Mouse (Mus musculus) CH12.LX (cell line): ENCODE data around the gene Ilf2. TPM values are rescaled to one million over a fixed set of nuclear protein-coding genes. Genes with fewer than 3 reads are reported as not detected.

Experiments
- DNase-seq: peaks from one replicate; pipeline ENCODE4 v3.0.0-alpha.2; 2013; ENCODE audit errors: extremely low read depth
- H3K27ac ChIP-seq: 2 replicates; pipeline ENCODE4 v1.5.1; 2012; ENCODE audit warnings: low read depth, mild to moderate bottlenecking, control low read depth, moderate library complexity; ENCODE audit not compliant: insufficient read depth
- H3K27me3 ChIP-seq: replicated peaks from 2 replicates; pipeline ENCODE3; 2012; ENCODE audit warnings: inconsistent platforms
- H3K36me3 ChIP-seq, 2 experiments: replicated peaks in 1 of 2; 2 replicates each; pipeline versions ENCODE3 to v1.6.1; 2012; ENCODE audit warnings: inconsistent platforms in 1 of 2, low read length in 1 of 2, mild to moderate bottlenecking in 1 of 2, mixed read lengths in 1 of 2, moderate library complexity in 1 of 2; ENCODE audit not compliant: control insufficient read depth in 1 of 2, insufficient read depth in 1 of 2
- H3K4me1 ChIP-seq, 2 experiments: 2 replicates each; pipeline ENCODE4 v1.6.1; 2012; ENCODE audit warnings: inconsistent platforms in 1 of 2, moderate library complexity in 1 of 2; ENCODE audit not compliant: insufficient read depth in 2 of 2, control insufficient read depth in 1 of 2
- H3K4me2 ChIP-seq: 2 replicates; pipeline ENCODE4 v1.6.1; 2012; ENCODE audit warnings: low read depth, mild to moderate bottlenecking, control low read depth; ENCODE audit not compliant: poor library complexity, insufficient read depth, severe bottlenecking
- H3K4me3 ChIP-seq, 3 experiments: fragments of 150-350 bp in 1 of 3; sonication (generic) in 1 of 3; replicated peaks in 1 of 3; 2 replicates each; pipeline versions ENCODE3 to v1.5.1; 2011 to 2012; ENCODE audit warnings: low read depth in 2 of 3, low read length in 2 of 3, mild to moderate bottlenecking in 2 of 3, moderate library complexity in 2 of 3, control low read depth in 1 of 3, improper control_type of control experiment in 1 of 3, inconsistent platforms in 1 of 3, mixed read lengths in 1 of 3; ENCODE audit not compliant: poor library complexity in 1 of 3
- H3K79me2 ChIP-seq: replicated peaks from 2 replicates; pipeline ENCODE4 v1.6.1; 2012; ENCODE audit warnings: mild to moderate bottlenecking, moderate library complexity; ENCODE audit not compliant: control insufficient read depth, poor library complexity, insufficient read depth, severe bottlenecking; ENCODE audit errors: extremely low read depth
- H3K9ac ChIP-seq: 2 replicates; pipeline ENCODE4 v1.6.1; 2012; ENCODE audit warnings: low read depth, mild to moderate bottlenecking, control low read depth, moderate library complexity; ENCODE audit not compliant: insufficient read depth
- H3K9me3 ChIP-seq: replicated peaks from 2 replicates; pipeline ENCODE3; 2012; ENCODE audit warnings: low read length, inconsistent platforms, mixed read lengths
- BHLHE40 ChIP-seq: IDR thresholded peaks from 2 replicates; pipeline ENCODE4 v1.6.1; 2011; ENCODE audit warnings: mild to moderate bottlenecking, low read depth, low read length, improper control_type of control experiment
- CHD1 ChIP-seq: IDR thresholded peaks from 2 replicates; pipeline ENCODE4 v1.6.1; 2012; ENCODE audit warnings: low read depth, low read length, improper control_type of control experiment, inconsistent platforms
- CTCF ChIP-seq, 2 experiments: IDR thresholded peaks in 1 of 2; conservative IDR thresholded peaks in 1 of 2; 2 replicates each; pipeline ENCODE4 v1.5.1; 2011 to 2012; ENCODE audit warnings: low read depth in 2 of 2, low read length in 2 of 2, improper control_type of control experiment in 1 of 2, inconsistent platforms in 1 of 2, mild to moderate bottlenecking in 1 of 2, moderate library complexity in 1 of 2
- ETS1 ChIP-seq: conservative IDR thresholded peaks from 2 replicates; pipeline ENCODE4 v1.6.1; 2012; ENCODE audit warnings: low read depth, mild to moderate bottlenecking, inconsistent platforms, low read length, improper control_type of control experiment, moderate library complexity
- HCFC1 ChIP-seq: IDR thresholded peaks from 2 replicates; pipeline ENCODE4 v1.6.1; 2012; ENCODE audit warnings: low read depth, mild to moderate bottlenecking, inconsistent platforms, low read length, improper control_type of control experiment
- JUN ChIP-seq: IDR thresholded peaks from 2 replicates; pipeline ENCODE4 v1.6.1; 2011; ENCODE audit warnings: low read depth, mild to moderate bottlenecking, low read length, improper control_type of control experiment, moderate library complexity; ENCODE audit not compliant: insufficient read depth
- JUND ChIP-seq: conservative IDR thresholded peaks from 2 replicates; pipeline ENCODE4 v1.6.1; 2011; ENCODE audit warnings: low read depth, low read length, improper control_type of control experiment
- MAX ChIP-seq: IDR thresholded peaks from 2 replicates; pipeline ENCODE4 v1.6.1; 2011; ENCODE audit warnings: low read length, improper control_type of control experiment
- MYC ChIP-seq: IDR thresholded peaks from 2 replicates; pipeline ENCODE4 v1.6.1; 2011; ENCODE audit warnings: low read depth, mild to moderate bottlenecking, improper control_type of control experiment, low read length
- NRF1 ChIP-seq: IDR thresholded peaks from 2 replicates; pipeline ENCODE4 v1.6.1; 2014; ENCODE audit warnings: low read depth, mild to moderate bottlenecking, inconsistent platforms, low read length, improper control_type of control experiment, moderate library complexity
- POLR2A ChIP-seq: IDR thresholded peaks from 2 replicates; pipeline ENCODE4 v1.6.1; 2011; ENCODE audit warnings: low read depth, mild to moderate bottlenecking, improper control_type of control experiment, low read length
- POLR2AphosphoS2 ChIP-seq: IDR thresholded peaks from 2 replicates; pipeline ENCODE4 v1.6.1; 2011; ENCODE audit warnings: low read depth, low read length, improper control_type of control experiment
- RAD21 ChIP-seq: IDR thresholded peaks from 2 replicates; pipeline ENCODE4 v1.6.1; 2011; ENCODE audit warnings: low read depth, mild to moderate bottlenecking, low read length, improper control_type of control experiment, moderate library complexity
- SMC3 ChIP-seq: IDR thresholded peaks from 2 replicates; pipeline ENCODE4 v1.6.1; 2011; ENCODE audit warnings: low read depth, low read length, improper control_type of control experiment
- TBP ChIP-seq: conservative IDR thresholded peaks from 2 replicates; pipeline ENCODE4 v1.6.1; 2011; ENCODE audit warnings: low read depth, low read length, improper control_type of control experiment
- UBTF ChIP-seq: IDR thresholded peaks from 2 replicates; pipeline ENCODE4 v1.6.1; 2012; ENCODE audit warnings: low read depth, mild to moderate bottlenecking, inconsistent platforms, low read length, improper control_type of control experiment, moderate library complexity
- ZNF384 ChIP-seq: IDR thresholded peaks from 2 replicates; pipeline ENCODE4 v1.6.1; 2012; ENCODE audit warnings: low read depth, low read length, improper control_type of control experiment, inconsistent platforms
- dilution Hi-C: fragments of 300-500 bp; cut with MboI; formaldehyde crosslinking; loops from 2 replicates; pipeline ENCODE4 v1.14.3; 2020; ENCODE audit warnings: low sequenced_read_pairs; ENCODE audit not compliant: extremely low pct_unique_long_range_greater_than_20kb, extremely low pct_ligation_motif_present
- in situ Hi-C: fragments of 300-500 bp; cut with MboI; formaldehyde crosslinking; loops from 3 replicates; pipeline ENCODE4 v1.14.3; 2019; ENCODE audit warnings: low sequenced_read_pairs, low pct_ligation_motif_present, low pct_unique_long_range_greater_than_20kb, mixed read lengths
- polyA plus RNA-seq: library from polyadenylated mRNA; unstranded; fragments of >175 nt; gene quantifications from 2 replicates; pipeline ENCODE4 v1.2.1, GENCODE M21; 2012; ENCODE audit warnings: low read depth; ENCODE audit not compliant: insufficient read length
- total RNA-seq, 2 experiments: library from RNA; depleted of rRNA; stranded (reverse); fragments of 300-350 nt in 1 of 2; fragments of >200 nt in 1 of 2; gene quantifications; 2 replicates each; pipeline ENCODE4 v1.2.3; 2012 to 2014

Gene Ilf2
- total and polyA plus RNA-seq, 3 experiments = 120 to 197 (median 182) TPM

DNA sequence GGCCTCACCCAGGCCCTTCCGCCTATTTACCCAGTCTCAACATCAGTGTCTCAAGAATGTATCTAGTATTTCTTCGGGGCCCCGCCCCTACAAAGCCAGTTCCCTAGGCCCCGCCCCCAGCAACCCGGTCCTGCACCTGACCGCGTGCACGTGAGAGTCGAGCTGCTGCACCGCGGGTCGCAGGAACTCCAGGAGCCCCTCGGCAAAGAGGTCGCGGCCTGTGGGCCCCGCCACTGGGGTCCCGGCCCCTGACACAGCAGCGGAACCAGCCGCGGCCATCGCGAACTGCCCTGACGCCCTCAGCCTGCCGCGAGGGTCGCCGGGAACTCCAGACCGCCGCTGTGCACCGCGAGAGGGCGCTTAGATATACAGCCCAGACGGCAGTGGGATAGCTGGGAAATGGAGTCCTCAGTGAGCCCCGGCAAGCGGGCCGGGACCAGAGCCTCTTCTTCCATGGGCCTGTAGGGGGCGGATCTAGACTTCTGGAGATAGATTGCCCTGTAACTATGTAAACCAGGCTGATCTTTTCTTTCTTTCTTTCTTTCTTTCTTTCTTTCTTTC is 14.8 kb downstream of the Ilf2 start, which contains the start of gene Snapin (continued):
- TF ChIP-seq ZNF384 (no peak), CHD1 (no peak), ETS1 (no peak), HCFC1 (peak; percentile 96), JUND (no peak), TBP (no peak; the same call in 1 of the 2 replicates), POLR2A (peak; percentile 86), NRF1 (peak; percentile 33; the same call in 1 of the 2 replicates), POLR2AphosphoS2 (peak; percentile 71; the same call in 1 of the 2 replicates)

DNA sequence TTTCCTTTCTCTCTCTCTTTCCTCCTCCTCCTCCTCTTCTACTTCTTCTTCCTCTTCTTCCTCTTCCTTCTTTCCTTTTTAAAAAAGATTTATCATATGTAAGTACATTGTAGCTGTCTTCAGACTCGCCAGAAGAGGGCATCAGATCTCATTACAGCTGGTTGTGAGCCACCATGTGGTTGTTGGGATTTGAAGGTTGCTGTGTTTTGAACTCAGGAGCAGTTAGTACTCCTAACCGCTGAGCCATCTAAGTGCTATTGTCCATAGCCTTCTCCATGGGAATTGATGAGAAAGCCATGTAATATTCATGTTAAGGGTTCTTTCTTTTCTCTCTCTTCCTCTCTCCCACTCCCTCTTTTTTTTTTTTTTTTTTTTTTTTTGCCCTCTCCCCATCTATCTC is 15.4 kb downstream of the Ilf2 start:
- in situ Hi-C loops (no loop called here), dilution Hi-C loops (no loop called here)
- Histone ChIP-seq H3K9me3 (no peaks in the 10 kb centered on the region), H3K79me2 (peaks cover 7% of the 10 kb centered on the region; the same call in 1 of the 2 replicates), H3K4me2 (no peak overlapping the region; the same call in 1 of the 2 replicates), H3K4me1 (peaks cover 0 to 11% of the 10 kb centered on the region in 2 experiments; a peak in 2 of 4 replicates), H3K27ac (no peak overlapping the region), H3K9ac (0 out of 2 replicates have a peak overlapping the region, but pooled peaks have one; percentile 6), H3K36me3 (peaks cover 36 to 59% of the 10 kb centered on the region in 2 experiments), H3K4me3 (no peak overlapping the region), H3K27me3 (no peaks in the 10 kb centered on the region)
- TF ChIP-seq TBP = no peak
- TF ChIP-seq ZNF384 = peak; percentile 70
- TF ChIP-seq MYC = peak; percentile 64; the same call in 1 of the 2 replicates
- TF ChIP-seq MAX = peak; percentile 55; the same call in 1 of the 2 replicates
- peak; percentile 11 to 75; a peak in 2 of 4 replicates for TF ChIP-seq CTCF (conservative IDR thresholded peaks at IDR 0.05 in 1 of 2, IDR thresholded peaks at IDR 0.05 in 1 of 2; ENCODE audit: low read depth in 2 of 2, low read length in 2 of 2)
- peak; percentile 34; the same call in 1 of the 2 replicates for TF ChIP-seq SMC3
- TF ChIP-seq CHD1 = no peak
- peak; percentile 61 for DNase-seq

DNA sequence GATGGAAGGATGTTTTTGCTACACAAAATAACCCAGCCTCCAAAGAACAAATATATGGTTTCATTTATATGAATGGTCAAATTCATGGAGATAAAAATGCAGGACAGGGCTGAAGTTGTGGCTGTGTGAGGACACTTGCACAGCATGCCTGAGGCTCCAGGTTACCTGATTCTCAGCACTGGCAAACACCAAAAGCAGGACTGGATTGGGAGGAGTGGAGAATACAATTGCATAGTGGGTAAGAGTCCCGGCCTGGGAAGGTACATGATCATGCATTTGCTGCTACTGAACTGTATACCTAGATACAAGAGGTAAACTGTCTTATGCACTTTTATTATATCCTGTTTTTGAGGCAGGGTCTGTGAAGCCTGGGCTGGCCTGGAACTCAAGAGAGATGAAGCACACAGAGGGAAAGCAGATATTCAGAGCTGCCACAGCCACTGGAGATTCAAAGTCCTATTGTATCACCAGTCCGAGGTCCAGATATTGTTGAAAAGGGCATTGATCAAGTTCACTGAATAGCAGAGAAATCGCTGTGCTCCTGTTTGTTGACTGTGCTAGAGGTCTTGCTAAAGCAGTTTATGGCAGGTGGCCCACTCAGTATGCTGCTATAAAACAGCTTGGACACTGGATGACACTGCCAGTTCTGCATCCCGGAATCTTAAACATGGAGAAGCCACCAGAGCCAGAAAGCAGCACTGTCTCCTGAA is 18.1 kb downstream of the Ilf2 start:
- peaks cover 0 to 11% of the 10 kb centered on the region in 2 experiments; a peak in 2 of 4 replicates for H3K4me1 ChIP-seq
- H3K79me2 ChIP-seq = peaks cover 7% of the 10 kb centered on the region; the same call in 1 of the 2 replicates
- dilution Hi-C loops = no loop called here
- H3K9ac ChIP-seq = no peak overlapping the region
- no peak for DNase-seq
- no peak overlapping the region for H3K4me3 ChIP-seq
- TF ChIP-seq NRF1 (no peak), MYC (no peak), SMC3 (no peak), UBTF (no peak), RAD21 (no peak), JUN (no peak), BHLHE40 (no peak)
- H3K4me2 ChIP-seq = no peak overlapping the region
- H3K27ac ChIP-seq = no peak overlapping the region
- H3K27me3 ChIP-seq = no peaks in the 10 kb centered on the region
- in situ Hi-C loops = no loop called here
- H3K9me3 ChIP-seq = no peaks in the 10 kb centered on the region
- H3K36me3 ChIP-seq = peaks cover 39 to 58% of the 10 kb centered on the region in 2 experiments
